Mouse (Mus musculus) hindbrain, embryonic 11.5 days (tissue): Measurements from ENCODE around the gene Gpr155. TPM values are rescaled to one million over a fixed set of nuclear protein-coding genes. Genes with fewer than 3 reads are reported as not detected.
A peak's percentile ranks its signal among the peaks of the same experiment; 100 is the strongest.

Experiments used
- ATAC-seq: fragments of 200-750 bp; cut with Nextera tagmentation; 2 replicates; pipeline ENCODE4 v1.8.0; 2017; ENCODE audit warnings: mild to moderate bottlenecking, moderate TSS enrichment, moderate library complexity; ENCODE audit not compliant: low FRiP score
- DNase-seq: peaks from one replicate; pipeline ENCODE4 v3.0.0-alpha.2; 2015; ENCODE audit warnings: low spot score
- H3K27ac ChIP-seq: fragments of 300-500 bp; sonication (generic); 2 replicates; pipeline ENCODE4 v1.5.1; 2014; ENCODE audit warnings: mild to moderate bottlenecking, low read depth, low read length
- H3K27me3 ChIP-seq: fragments of 300-500 bp; sonication (generic); 2 replicates; pipeline ENCODE4 v1.6.1; 2014; ENCODE audit warnings: mild to moderate bottlenecking, low read length, moderate library complexity, mixed read lengths; ENCODE audit not compliant: control insufficient read depth, insufficient read depth
- H3K36me3 ChIP-seq: fragments of 300-500 bp; sonication (generic); 2 replicates; pipeline ENCODE4 v1.6.1; 2014; ENCODE audit warnings: mild to moderate bottlenecking, low read length, moderate library complexity, mixed read lengths; ENCODE audit not compliant: control insufficient read depth, insufficient read depth
- H3K4me1 ChIP-seq: fragments of 300-500 bp; sonication (generic); replicated peaks from 2 replicates; pipeline ENCODE4 v1.6.1; 2014; ENCODE audit warnings: low read length, mixed read lengths; ENCODE audit not compliant: control insufficient read depth, insufficient read depth
- H3K4me2 ChIP-seq: fragments of 300-500 bp; sonication (generic); replicated peaks from 2 replicates; pipeline ENCODE4 v1.6.1; 2014; ENCODE audit warnings: mild to moderate bottlenecking, low read depth, low read length
- H3K4me3 ChIP-seq: fragments of 300-500 bp; sonication (generic); 2 replicates; pipeline ENCODE4 v1.5.1; 2014; ENCODE audit warnings: low read depth, low read length
- H3K9ac ChIP-seq: fragments of 300-500 bp; sonication (generic); 2 replicates; pipeline ENCODE4 v1.6.1; 2014; ENCODE audit warnings: low read depth, low read length
- H3K9me3 ChIP-seq: fragments of 300-500 bp; sonication (generic); 2 replicates; pipeline ENCODE4 v1.6.1; 2016; ENCODE audit warnings: low read length; ENCODE audit not compliant: control insufficient read depth
- WGBS: fragments of 180-500 bp; shearing (Covaris S2); extraction: QIAGEN DNeasy Blood & Tissue Kit; methylation state at CpG from one replicate; pipeline ENCODE4 v1.1.7; 2014; 5-methylcytosine and 5-hydroxymethylcytosine counted together
- polyA plus RNA-seq: library from polyadenylated mRNA; unstranded; fragments of >200 nt; fragmentation: Nextera tagmentation; extraction: Ambion mirVana; gene quantifications from 2 replicates; pipeline ENCODE4 v1.2.1, GENCODE M21; 2014

Gene Gpr155
- polyA plus RNA-seq, 1 experiment from 2014 or later, result 5.2 TPM

- Histone ChIP-seq H3K9ac (no peak overlapping the region), H3K27me3 (no peaks in the 10 kb centered on the region), H3K36me3 (no peaks in the 10 kb centered on the region), H3K4me3 (no peak overlapping the region), H3K4me2 (no peak overlapping the region), H3K9me3 (no peaks in the 10 kb centered on the region), H3K27ac (no peak overlapping the region), H3K4me1 (no peaks in the 10 kb centered on the region)
- 88% methylated on average over 8 of the region's 8 CpGs for WGBS
- ATAC-seq (no peak), DNase-seq (no peak)
Measured at GRCm38 (mm10) chr2:73395516-73395915, 9.1 kb upstream of the Gpr155 start.

- no peak overlapping the region for H3K27ac ChIP-seq
- WGBS, result 88% methylated on average over 3 of the region's 3 CpGs
- no peaks in the 10 kb centered on the region for H3K36me3 ChIP-seq
- H3K4me1 ChIP-seq, result no peaks in the 10 kb centered on the region
- H3K9ac ChIP-seq, result no peak overlapping the region
- no peaks in the 10 kb centered on the region for H3K9me3 ChIP-seq
- H3K27me3 ChIP-seq, result no peaks in the 10 kb centered on the region
- H3K4me2 ChIP-seq, result no peak overlapping the region
- DNase-seq, result no peak
- H3K4me3 ChIP-seq, result no peak overlapping the region
- no peak for ATAC-seq
Measured at GRCm38 (mm10) chr2:73394476-73394875, 8.1 kb upstream of the Gpr155 start.

GRCm38 (mm10) chr2:73392772-73393171 lies 6.4 kb upstream of the Gpr155 start:
- H3K4me1 ChIP-seq, result no peaks in the 10 kb centered on the region
- H3K4me2 ChIP-seq, result no peak overlapping the region
- H3K27me3 ChIP-seq, result no peaks in the 10 kb centered on the region
- H3K9me3 ChIP-seq, result no peaks in the 10 kb centered on the region
- WGBS, result 81% methylated on average over 2 of the region's 2 CpGs
- no peaks in the 10 kb centered on the region for H3K36me3 ChIP-seq
- DNase-seq, result no peak
- no peak overlapping the region for H3K9ac ChIP-seq
- H3K27ac ChIP-seq, result no peak overlapping the region
- no peak overlapping the region for H3K4me3 ChIP-seq
- no peak for ATAC-seq

GRCm38 (mm10) chr2:73389951-73390350 lies 3.6 kb upstream of the Gpr155 start:
- no peaks in the 10 kb centered on the region for H3K4me1 ChIP-seq
- WGBS, result 89% methylated on average over 3 of the region's 3 CpGs
- H3K9ac ChIP-seq, result no peak overlapping the region
- H3K36me3 ChIP-seq, result no peaks in the 10 kb centered on the region
- 0 out of 2 replicates have a peak, but pooled peaks cover 2% of the 10 kb centered on the region for H3K27me3 ChIP-seq
- DNase-seq, result no peak
- no peak for ATAC-seq
- H3K4me3 ChIP-seq, result no peak overlapping the region
- H3K4me2 ChIP-seq, result no peak overlapping the region
- H3K9me3 ChIP-seq, result no peaks in the 10 kb centered on the region
- no peak overlapping the region for H3K27ac ChIP-seq

- no peak for ATAC-seq
- Histone ChIP-seq H3K9me3 (no peaks in the 10 kb centered on the region), H3K27ac (no peak overlapping the region), H3K4me3 (no peak overlapping the region), H3K4me1 (no peaks in the 10 kb centered on the region), H3K4me2 (no peak overlapping the region), H3K27me3 (0 out of 2 replicates have a peak, but pooled peaks cover 2% of the 10 kb centered on the region), H3K36me3 (no peaks in the 10 kb centered on the region), H3K9ac (no peak overlapping the region)
- WGBS, result 92% methylated on average over 1 of the region's 1 CpGs
- no peak for DNase-seq
Measured at GRCm38 (mm10) chr2:73387806-73388205, 1.4 kb upstream of the Gpr155 start.

- Histone ChIP-seq H3K4me1 (no peaks in the 10 kb centered on the region), H3K27ac (no peak overlapping the region), H3K4me3 (peak overlapping the region; percentile 52), H3K9ac (peak overlapping the region; percentile 43; the same call in 1 of the 2 replicates), H3K4me2 (peak overlapping the region; percentile 86), H3K27me3 (0 out of 2 replicates have a peak, but pooled peaks cover 2% of the 10 kb centered on the region), H3K9me3 (no peaks in the 10 kb centered on the region), H3K36me3 (no peaks in the 10 kb centered on the region)
- no peak for DNase-seq
- WGBS, result 1% methylated on average over 29 of the region's 29 CpGs
- no peak for ATAC-seq
Measured at GRCm38 (mm10) chr2:73385641-73386355, 574 bp downstream of the Gpr155 start.

- no peaks in the 10 kb centered on the region for H3K4me1 ChIP-seq
Measured at GRCm38 (mm10) chr2:73385172-73385571, 1.2 kb downstream of the Gpr155 start.

GRCm38 (mm10) chr2:73380298-73380975 lies 5.9 kb downstream of the Gpr155 start:
- DNase-seq (no peak), ATAC-seq (no peak)
- Histone ChIP-seq H3K9me3 (no peaks in the 10 kb centered on the region), H3K4me2 (no peak overlapping the region), H3K27me3 (no peaks in the 10 kb centered on the region), H3K4me1 (no peaks in the 10 kb centered on the region), H3K27ac (no peak overlapping the region), H3K4me3 (no peak overlapping the region), H3K36me3 (no peaks in the 10 kb centered on the region), H3K9ac (no peak overlapping the region)
- 88% methylated on average over 9 of the region's 9 CpGs for WGBS

More at GRCm38 (mm10) chr2:73385172-73385571, 1.2 kb downstream of the Gpr155 start:
- no peak overlapping the region for H3K27ac ChIP-seq
- DNase-seq (no peak), ATAC-seq (no peak)
- no peaks in the 10 kb centered on the region for H3K36me3 ChIP-seq
- no peaks in the 10 kb centered on the region for H3K9me3 ChIP-seq
- 0 out of 2 replicates have a peak, but pooled peaks cover 2% of the 10 kb centered on the region for H3K27me3 ChIP-seq
- no peak overlapping the region for H3K9ac ChIP-seq
- no peak overlapping the region for H3K4me2 ChIP-seq
- no peak overlapping the region for H3K4me3 ChIP-seq
- WGBS, result 88% methylated on average over 4 of the region's 4 CpGs

- H3K9me3 ChIP-seq, result no peaks in the 10 kb centered on the region
- ATAC-seq, result no peak
- no peaks in the 10 kb centered on the region for H3K27me3 ChIP-seq
- no peak overlapping the region for H3K4me3 ChIP-seq
- H3K36me3 ChIP-seq, result no peaks in the 10 kb centered on the region
- H3K4me2 ChIP-seq, result no peak overlapping the region
- DNase-seq, result no peak
- no peaks in the 10 kb centered on the region for H3K4me1 ChIP-seq
- 77% methylated on average over 5 of the region's 5 CpGs for WGBS
- no peak overlapping the region for H3K9ac ChIP-seq
- H3K27ac ChIP-seq, result no peak overlapping the region
Measured at GRCm38 (mm10) chr2:73379656-73380055, 6.7 kb downstream of the Gpr155 start.
